Mouse (Mus musculus): ENCODE data around the gene Slc35d2.

- no peak for TF ChIP-seq CTCF (IDR thresholded peaks at IDR 0.05; ENCODE audit: control insufficient read depth, insufficient read depth, insufficient read length)
- TF ChIP-seq FOSL1 (IDR thresholded peaks at IDR 0.05; ENCODE audit: insufficient read depth, low read length, poor library complexity, severe bottlenecking): no peak
- no peak for TF ChIP-seq MAX (IDR thresholded peaks at IDR 0.05)
Measured at GRCm38 (mm10) chr13:64178000-64178399, 48.8 kb upstream of the Slc35d2 start.
